Mouse (Mus musculus) cerebellum, postnatal 10 days (tissue): ENCODE measurements at regions not wholly inside any gene's neighbourhood (a gene's known extent, or its start where the extent isn't known, plus 50 kb on each side); places are given as distances from the start of the nearest gene placed in this dataset.

Experiments
- DNase-seq, 2 experiments: peaks; one replicate each; pipeline ENCODE4 v3.0.0; 2021; ENCODE audit warnings: mixed read lengths in 2 of 2

DNA sequence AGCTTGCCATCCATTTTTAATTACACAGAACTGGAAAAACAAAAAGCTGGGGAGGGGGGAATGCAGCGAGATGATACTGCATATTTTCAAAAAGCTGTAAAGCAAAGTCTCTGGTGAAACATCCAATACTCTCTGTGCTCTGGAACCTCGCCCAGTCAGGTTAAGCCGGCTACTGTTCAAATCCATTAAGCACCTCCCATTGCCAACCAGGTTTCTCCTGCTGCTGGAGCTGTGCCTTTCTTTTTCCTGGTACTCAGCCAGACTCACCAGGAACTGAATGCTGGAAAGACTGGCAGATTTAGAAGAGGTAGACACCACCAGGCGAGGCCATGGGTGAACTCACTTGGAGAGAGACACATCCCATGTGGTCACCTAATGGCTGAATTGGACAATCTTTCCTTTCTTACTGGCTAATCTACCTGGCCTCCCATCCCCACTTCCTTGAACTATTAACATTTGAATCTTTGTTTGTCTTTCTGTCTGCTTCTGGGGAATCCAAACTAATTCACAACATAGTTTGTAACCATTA is 1250.8 kb upstream of the Jmjd1c start:
- DNase-seq: peak; percentile 84 to 92

DNA sequence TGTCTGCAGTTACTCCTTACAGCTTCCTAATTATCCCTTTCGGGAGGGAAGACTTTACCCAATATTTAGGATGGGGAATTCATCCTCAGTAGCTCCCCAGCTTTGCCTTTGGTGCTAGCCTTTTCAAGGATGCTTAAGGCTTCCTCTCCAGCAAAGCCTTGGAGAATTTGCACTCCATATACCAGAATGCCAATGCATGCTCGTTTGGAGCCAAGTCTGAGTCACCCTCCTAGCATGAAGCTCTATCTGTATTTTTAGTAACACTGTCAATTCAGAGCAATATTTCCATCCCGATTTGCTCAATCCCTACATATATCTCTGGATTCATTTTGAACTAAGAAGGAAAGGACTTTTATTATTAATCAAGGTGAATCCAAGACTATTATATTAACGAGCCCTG is 1249.8 kb upstream of the Jmjd1c start:
- peak; percentile 30 to 33 for DNase-seq

DNA sequence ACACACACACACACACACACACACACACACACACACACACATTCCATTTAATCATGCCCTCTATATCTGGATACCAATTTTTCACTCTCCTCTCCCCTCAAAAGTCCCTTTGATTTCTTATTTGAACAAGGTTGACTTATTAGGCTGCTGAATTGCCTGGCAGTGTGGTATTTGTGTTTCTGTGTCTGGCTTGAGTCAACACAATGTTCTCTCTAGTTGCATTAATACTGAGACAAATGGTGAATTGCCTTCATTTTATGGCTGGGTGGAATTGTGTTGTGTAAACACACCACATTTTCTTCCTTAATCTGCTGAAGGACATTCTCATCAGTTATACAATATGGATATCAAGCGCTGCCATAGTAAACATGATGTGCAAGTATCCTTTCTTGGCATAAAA is 1248.3 kb upstream of the Jmjd1c start:
- no peak for DNase-seq

DNA sequence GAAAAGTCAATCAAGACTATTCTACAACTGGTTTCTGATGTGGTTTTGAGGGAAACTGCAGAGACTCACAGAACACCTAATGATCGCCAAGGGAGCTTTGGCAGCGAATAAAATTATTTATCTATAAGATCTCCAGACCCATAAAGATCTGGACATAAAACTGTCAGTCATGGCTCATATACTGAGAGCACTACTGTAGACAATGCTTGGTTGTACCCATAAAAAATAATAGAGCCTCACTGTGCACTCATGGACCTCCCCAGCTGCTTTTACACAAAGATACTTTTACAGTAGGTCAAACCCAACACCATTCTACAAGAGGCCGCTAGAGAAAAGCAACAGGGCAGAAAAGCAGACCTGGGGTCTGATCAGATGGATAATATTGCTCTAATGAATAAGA is 1206.0 kb upstream of the Jmjd1c start:
- DNase-seq: no peak

DNA sequence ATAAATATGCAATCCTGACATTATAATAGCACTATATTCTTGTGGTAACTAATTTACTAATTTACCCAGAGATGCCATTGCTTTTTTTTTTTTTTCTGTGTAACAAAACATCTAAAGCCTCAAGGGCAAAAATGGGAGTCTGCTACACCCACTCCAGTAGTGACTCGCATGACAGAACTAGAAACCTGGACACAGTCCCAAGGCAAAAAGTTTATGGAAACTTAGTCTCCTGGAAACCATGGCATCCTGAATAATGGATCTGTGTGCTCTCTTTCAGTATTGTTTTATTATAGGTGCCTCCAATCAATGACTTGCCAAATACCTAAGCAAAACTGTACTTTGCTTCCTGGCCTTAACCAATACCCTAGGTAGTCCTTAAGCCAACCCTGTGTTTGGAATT is 1188.4 kb upstream of the Jmjd1c start:
- no peak for DNase-seq

DNA sequence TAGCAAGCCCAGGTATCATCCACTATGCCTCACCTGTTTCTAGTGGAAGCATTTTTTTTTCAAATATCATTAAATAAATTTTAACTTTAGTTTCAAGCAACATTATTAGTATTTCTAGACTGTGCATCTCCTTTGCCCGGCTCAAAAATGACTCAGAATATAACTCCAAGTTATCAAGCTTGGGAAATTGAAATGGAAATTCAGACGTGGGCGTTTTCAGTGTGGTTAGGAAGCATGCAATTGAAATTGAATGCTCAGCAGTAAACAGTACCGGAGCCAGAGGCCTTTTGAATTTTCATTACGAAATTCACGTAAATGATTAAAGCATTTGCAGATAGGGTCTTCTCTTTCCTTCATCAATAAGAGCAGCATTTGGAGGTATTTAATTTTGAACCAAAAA is 1183.4 kb upstream of the Jmjd1c start:
- no peak for DNase-seq

DNA sequence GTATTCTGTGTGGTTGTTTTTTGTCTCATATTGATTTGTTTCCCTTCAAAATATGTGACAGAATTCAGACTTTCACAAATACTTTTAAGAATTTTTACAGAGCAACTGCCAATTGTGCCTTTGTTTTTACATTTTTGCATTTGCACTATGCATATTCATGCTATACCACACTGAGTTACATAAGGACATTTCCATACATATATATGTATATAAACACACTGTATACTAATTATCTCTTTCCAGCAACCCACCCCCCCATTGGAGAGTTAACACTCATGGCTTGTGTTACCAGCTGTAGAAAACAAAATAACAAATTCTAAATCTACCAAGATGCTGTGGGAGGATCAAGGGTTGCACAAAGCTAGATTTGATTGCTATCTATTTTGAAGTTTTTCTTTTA is 1163.8 kb upstream of the Jmjd1c start:
- DNase-seq: no peak

DNA sequence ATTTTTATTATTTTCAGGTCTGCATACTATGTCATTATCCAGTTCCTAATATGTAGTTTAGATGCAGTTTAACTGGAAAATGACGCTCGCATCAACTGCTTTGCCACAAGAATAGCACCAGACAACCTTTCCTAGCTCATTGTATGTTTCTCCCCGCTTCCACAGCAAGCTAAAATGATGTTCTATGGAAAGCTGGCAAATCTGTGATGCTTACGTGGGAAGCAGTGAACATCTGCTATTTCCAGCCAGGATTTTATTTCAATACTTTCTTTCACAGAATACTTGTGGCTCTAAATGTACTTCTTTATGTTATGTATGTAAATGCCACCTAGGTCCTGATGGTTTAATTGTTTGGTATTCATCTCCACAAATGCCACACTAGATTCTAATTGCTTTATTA is 1147.3 kb upstream of the Jmjd1c start:
- DNase-seq: no peak

DNA sequence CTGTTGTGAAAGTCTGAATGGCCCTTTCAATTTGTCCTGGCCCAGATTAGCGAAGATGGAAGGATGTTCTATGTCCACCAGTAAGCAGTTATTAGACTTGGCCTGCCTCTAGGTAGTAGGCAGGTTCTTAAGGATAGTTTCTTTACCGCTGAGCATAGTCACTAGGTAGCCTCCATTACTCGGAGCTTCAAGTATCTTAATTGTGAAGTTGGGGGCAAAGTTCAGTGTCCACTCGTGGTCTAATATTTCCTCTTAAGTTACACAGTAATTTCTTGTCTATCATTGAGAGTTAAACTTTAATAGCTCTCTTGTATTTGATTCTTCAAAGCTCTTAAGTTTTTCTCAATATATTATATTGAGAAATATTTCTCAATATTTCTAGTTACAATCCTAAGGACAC is 1133.5 kb upstream of the Jmjd1c start:
- no peak for DNase-seq

DNA sequence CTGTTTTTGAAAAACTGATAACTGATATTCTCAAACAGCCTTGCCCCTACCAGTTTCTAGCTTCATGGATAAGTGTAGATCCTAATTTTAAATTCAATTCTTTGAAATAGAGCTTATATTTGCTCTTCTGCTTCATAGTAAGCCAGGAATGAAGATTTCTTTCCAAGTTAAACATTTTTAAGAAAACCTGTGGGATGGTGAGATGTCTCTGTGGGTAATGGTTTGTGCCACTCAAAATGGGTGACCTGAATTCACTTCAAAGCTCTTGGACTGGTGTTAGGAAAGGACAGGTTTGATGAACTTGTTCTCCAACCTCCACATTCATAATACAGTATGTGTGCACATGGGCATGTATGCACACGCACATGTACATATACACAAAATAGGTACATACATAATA is 1126.2 kb upstream of the Jmjd1c start:
- no peak for DNase-seq
